Mouse (Mus musculus): ENCODE data around the gene Trp53i11.

Gene Trp53i11

GRCm38 (mm10) chr2:93171929-93172328 is 15.4 kb upstream of the Trp53i11 start:
- DNase-seq (ENCODE audit: low read depth, low spot score): no peak

- DNase-seq (ENCODE audit: low read depth, low spot score): no peak
Measured at GRCm38 (mm10) chr2:93172460-93172859, 14.9 kb upstream of the Trp53i11 start.

- DNase-seq (ENCODE audit: low read depth, low spot score): no peak
Measured at GRCm38 (mm10) chr2:93174159-93174558, 13.2 kb upstream of the Trp53i11 start.

- DNase-seq (ENCODE audit: low read depth, low spot score): no peak
Measured at GRCm38 (mm10) chr2:93175278-93175677, 12.1 kb upstream of the Trp53i11 start.

- no peak for DNase-seq (ENCODE audit: low read depth, low spot score)
Measured at GRCm38 (mm10) chr2:93175721-93176120, 11.6 kb upstream of the Trp53i11 start.

- no peak for DNase-seq (ENCODE audit: low read depth, low spot score)
Measured at GRCm38 (mm10) chr2:93176193-93176798, 11.1 kb upstream of the Trp53i11 start.

GRCm38 (mm10) chr2:93176871-93177667 is 10.3 kb upstream of the Trp53i11 start:
- peak; percentile 90 for DNase-seq (ENCODE audit: low read depth, low spot score)

- DNase-seq (ENCODE audit: low read depth, low spot score): no peak
Measured at GRCm38 (mm10) chr2:93177668-93178312, 9.6 kb upstream of the Trp53i11 start.

- no peak for DNase-seq (ENCODE audit: low read depth, low spot score)
Measured at GRCm38 (mm10) chr2:93178313-93178677, 9.1 kb upstream of the Trp53i11 start.

- no peak for DNase-seq (ENCODE audit: low read depth, low spot score)
Measured at GRCm38 (mm10) chr2:93179603-93180002, 7.7 kb upstream of the Trp53i11 start.

- DNase-seq (ENCODE audit: low read depth, low spot score): no peak
Measured at GRCm38 (mm10) chr2:93180077-93180844, 7.1 kb upstream of the Trp53i11 start.

GRCm38 (mm10) chr2:93182859-93183258 is 4.5 kb upstream of the Trp53i11 start:
- no peak for DNase-seq (ENCODE audit: low read depth, low spot score)

GRCm38 (mm10) chr2:93188020-93188760 is 842 bp downstream of the Trp53i11 start:
- DNase-seq (ENCODE audit: low read depth, low spot score): peak; percentile 25

GRCm38 (mm10) chr2:93188761-93189458 is 1.6 kb downstream of the Trp53i11 start:
- peak; percentile 61 for DNase-seq (ENCODE audit: low read depth, low spot score)

- DNase-seq (ENCODE audit: low read depth, low spot score): peak; percentile 44
Measured at GRCm38 (mm10) chr2:93190771-93191487, 3.6 kb downstream of the Trp53i11 start.

GRCm38 (mm10) chr2:93191488-93192181 is 4.3 kb downstream of the Trp53i11 start:
- peak; percentile 44 for DNase-seq (ENCODE audit: low read depth, low spot score)

GRCm38 (mm10) chr2:93192182-93192560 is 4.8 kb downstream of the Trp53i11 start:
- peak; percentile 28 for DNase-seq (ENCODE audit: low read depth, low spot score)

- DNase-seq (ENCODE audit: low read depth, low spot score): peak; percentile 41
Measured at GRCm38 (mm10) chr2:93192671-93193080, 5.3 kb downstream of the Trp53i11 start.

GRCm38 (mm10) chr2:93193806-93194205 is 6.5 kb downstream of the Trp53i11 start:
- no peak for DNase-seq (ENCODE audit: low read depth, low spot score)

All from ES-CJ7 (cell line).